Mouse (Mus musculus): ENCODE data around the gene Cfap100.

DNA sequence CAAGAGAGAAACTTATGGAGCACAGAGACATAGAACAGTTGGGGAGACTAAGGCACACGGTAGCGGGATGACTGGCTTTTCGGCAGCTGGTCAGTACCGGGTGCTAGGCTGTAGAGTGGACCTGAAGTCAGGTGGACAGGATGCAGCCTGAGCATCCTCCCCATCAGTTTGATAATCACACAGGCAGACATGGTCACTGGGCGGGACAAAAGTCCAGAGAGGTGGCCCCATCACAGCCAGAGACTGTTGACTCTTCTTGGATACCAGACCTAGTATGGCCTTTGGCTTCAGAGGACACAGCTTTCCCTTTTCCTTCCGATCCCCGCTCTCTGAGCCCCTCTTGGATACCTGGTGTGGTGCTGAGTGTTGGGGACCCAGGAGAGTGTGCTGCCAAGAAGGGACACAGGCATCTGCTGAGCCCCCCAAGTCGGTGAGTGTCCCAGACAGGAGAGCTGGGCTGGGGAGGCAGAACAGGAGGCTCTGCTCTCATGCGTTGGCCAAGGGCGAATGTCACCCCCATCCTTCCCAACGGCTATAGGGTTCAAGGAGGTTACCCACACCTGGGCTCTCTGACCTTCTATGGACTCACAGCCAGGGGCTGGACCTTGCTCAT is 36.5 kb upstream of the Cfap100 start:
- TF ChIP-seq CTCF (IDR thresholded peaks at IDR 0.05; ENCODE audit: low read depth) (no peak), EP300 (IDR thresholded peaks at IDR 0.05; ENCODE audit: low read depth) (no peak)

Measured in liver, postnatal 0 days (tissue).